Mouse (Mus musculus) lung, postnatal 0 days (tissue): ENCODE results near the gene Carmil3.

Source experiments
- CTCF ChIP-seq: IDR thresholded peaks from 2 replicates; pipeline ENCODE4 v1.5.1; 2016; ENCODE audit warnings: antibody characterized with exemption, mild to moderate bottlenecking
- EP300 ChIP-seq: IDR thresholded peaks from 2 replicates; pipeline ENCODE4 v1.6.1; 2016; ENCODE audit warnings: antibody characterized with exemption, mild to moderate bottlenecking, control low read depth

DNA sequence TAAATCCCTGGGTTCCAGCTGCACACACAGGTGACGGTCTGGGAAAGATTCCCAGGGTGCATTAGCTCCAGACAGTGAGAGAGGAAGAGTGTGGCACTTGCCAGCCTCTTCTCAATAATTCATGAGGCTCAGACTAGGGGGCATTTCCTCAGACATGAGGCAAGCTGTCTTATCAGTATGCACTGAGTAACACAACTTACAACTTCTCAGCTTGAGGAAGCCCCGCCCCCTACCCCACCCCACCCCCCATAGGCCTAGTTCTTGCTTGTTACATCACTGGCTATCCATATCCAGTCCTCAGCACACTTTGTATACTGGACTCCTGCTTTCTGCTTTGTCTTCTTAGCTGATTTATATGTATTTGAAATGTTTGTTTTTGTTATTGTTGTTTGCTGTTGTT, 14.8 kb upstream of the Carmil3 start:
- TF ChIP-seq EP300 (no peak), CTCF (no peak)
